Mouse (Mus musculus) layer of hippocampus, adult 18-20 months (tissue): ENCODE data around the gene Scn3b. TPM values are rescaled to one million over a fixed set of nuclear protein-coding genes. Genes with fewer than 3 reads are reported as not detected.

Experiments used
- DNase-seq, 2 experiments: peaks; one replicate each; pipeline ENCODE4 v3.0.0; 2022; ENCODE audit warnings: low spot score in 2 of 2
- total RNA-seq, 2 experiments: library from RNA; stranded (reverse); gene quantifications; 2 replicates each; pipeline ENCODE4 v1.2.3; 2021

Gene Scn3b
- total RNA-seq, 2 experiments from 2014 or later, result 232 to 260 TPM

GRCm38 (mm10) chr9:40333649-40334396 lies 64.8 kb downstream of the Scn3b start:
- DNase-seq, result peak in 1 of 2 experiments; percentile 90

GRCm38 (mm10) chr9:40334617-40335016 lies 65.6 kb downstream of the Scn3b start:
- no peak for DNase-seq

GRCm38 (mm10) chr9:40336701-40337100 lies 67.7 kb downstream of the Scn3b start:
- DNase-seq, result peak in 1 of 2 experiments; percentile 64

GRCm38 (mm10) chr9:40337131-40337820 lies 68.3 kb downstream of the Scn3b start:
- no peak for DNase-seq

GRCm38 (mm10) chr9:40339578-40339977 lies 70.6 kb downstream of the Scn3b start:
- DNase-seq, result peak in 1 of 2 experiments; percentile 69

Other genes starting within 250 kb of the Scn3b start
- not detected for gene Olfr981, start 247.8 kb upstream of the Scn3b start, total RNA-seq
- not detected for gene Olfr982, start 195.4 kb upstream of the Scn3b start, total RNA-seq
- gene Olfr983, start 175.6 kb upstream of the Scn3b start, total RNA-seq, result not detected
- not detected for gene Olfr984, start 155.0 kb upstream of the Scn3b start, total RNA-seq
- not detected for gene Olfr985, start 139.0 kb upstream of the Scn3b start, total RNA-seq
- not detected for gene Tmem225, start 121.1 kb upstream of the Scn3b start, total RNA-seq
- under 1 TPM in 1 of 2 experiments, not detected in 1; 0.10 TPM for gene Olfr986, start 88.3 kb upstream of the Scn3b start, total RNA-seq
- 1 to 10 TPM; 3.1 to 3.9 TPM for gene Zfp202, start 76.9 kb upstream of the Scn3b start, total RNA-seq